Mouse (Mus musculus) cerebellum, adult (tissue): ENCODE results near the gene Lpo.

Experiments used
- ATAC-seq: cut with Nextera tagmentation; 2 replicates; pipeline ENCODE4 v1.9.2; 2017; ENCODE audit warnings: mild to moderate bottlenecking, moderate library complexity, mixed read lengths; ENCODE audit not compliant: insufficient number of reproducible peaks, low FRiP score, low TSS enrichment

Lpo gene

DNA sequence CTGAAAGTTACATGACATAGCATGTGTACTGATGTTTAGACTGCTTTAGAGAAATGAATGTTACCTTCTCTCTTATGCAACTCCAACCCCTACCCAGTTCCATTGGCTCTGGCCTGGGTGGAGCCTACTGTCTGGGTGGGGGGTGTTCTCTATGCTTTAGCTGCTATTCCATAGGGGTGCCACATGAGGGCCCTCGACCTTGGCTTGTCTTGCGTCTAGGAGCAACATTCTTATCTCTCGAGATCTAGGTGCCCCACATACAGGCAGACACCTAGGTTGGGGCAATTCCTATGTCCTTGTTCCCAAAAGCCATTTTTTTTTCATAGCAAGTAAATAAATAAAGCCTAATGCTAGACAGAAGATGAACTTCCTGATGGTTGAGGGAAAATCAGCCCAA, 68.5 kb downstream of the Lpo start:
- no peak for ATAC-seq

DNA sequence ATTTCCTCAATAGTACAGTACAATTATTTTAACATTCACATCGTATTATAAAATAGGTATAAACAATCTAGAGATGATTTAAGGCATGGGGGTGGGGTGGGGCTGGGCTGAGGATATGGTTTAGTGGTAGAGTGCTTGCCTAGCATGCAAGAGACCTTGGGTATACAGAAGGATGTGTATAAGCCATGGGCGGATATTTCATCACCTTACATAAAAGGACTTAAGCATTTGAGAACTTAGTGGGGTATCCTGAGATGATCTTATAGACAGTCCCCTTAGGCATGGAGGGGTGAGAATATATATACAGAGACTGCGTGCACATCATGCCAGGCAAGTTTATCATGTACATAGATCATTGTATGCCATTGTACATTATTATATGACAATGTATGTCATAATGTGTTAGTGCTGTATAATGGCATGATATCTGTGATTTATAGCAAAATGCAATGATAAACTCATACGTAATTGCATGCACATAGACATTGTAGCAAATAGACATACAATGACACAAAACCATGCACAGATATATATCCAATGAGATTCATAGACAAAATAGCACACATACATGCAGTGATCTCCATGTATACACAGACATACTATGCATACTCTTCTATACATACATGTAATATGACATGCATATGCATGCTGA, 69.0 kb downstream of the Lpo start:
- no peak for ATAC-seq

DNA sequence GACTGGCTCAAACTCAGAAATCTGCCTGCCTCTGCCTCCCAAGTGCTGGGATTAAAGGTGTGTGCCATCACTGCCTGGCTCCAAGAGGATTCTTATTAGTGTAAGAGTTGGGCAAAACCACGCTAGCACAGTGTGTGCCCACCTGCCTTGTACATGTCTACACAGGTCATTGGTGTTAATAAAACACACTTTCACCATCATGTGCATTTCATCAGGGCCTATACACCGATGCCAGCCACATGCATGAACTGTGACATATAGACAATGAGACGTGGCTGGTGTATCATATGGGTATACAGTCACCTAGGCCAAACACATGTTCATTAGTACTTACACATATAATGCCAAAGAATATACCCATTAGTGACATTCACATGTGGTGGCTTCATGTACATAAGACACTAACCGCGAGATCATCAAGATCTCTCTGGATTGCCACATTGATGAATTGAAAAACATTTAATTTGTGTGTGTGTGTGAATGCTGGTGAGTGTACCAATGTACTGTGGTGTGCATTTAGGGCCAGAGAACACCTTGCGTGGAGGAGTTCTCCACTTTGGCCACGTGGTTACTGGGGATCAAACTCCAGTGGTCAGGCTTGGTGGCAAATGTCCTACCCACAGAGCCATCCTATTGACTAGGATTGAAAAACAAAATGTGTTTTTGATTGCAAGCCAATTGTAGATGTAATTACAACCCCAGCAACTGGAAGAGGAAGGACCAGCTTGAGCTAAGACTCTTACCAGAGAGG, 69.8 kb downstream of the Lpo start:
- no peak for ATAC-seq

DNA sequence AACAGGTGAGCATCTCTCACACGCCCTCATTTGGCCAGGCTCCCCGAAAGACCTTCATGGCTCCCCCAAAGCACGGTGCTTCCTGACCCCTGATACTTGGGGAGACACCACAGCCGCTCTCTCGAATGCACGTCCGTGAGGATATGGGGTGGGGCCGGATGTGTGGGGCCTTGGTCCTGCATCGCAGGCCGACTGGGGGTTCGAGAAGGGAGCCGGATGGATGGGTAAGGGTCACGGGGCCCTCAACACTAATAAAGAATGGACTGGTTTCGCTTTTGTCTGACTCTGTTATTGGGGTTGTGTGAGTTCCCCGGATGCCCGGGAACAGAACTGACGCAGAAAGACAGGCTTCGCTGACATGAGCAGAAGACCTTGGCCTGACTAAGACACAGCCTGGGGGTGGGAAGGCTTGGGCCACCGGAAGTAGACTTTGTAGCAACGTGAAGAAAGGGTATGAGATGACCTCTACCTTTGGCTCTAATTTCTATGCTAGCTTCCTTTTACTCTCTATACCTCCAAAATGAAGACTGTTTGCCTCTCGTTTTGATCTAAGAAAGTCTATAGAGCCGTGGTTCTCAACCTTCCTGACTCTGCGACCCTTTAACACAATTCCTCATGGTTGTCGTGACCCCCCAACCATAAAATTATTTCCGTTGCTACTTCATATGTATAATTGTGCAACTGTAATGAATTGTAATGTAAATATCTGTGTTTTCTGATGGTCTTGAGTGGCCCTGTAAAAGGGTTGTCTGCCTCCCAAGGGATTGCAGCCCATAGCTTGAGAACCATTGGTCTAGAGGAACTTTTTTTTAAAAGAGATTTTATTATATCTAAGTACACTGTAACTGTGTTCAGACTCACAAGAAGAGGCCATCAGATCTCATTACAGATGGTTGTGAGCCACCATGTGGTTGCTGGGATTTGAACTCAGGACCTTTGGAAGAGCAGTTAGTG, 70.8 kb downstream of the Lpo start:
- ATAC-seq: no peak
